Mouse (Mus musculus) spleen, adult 2 months (tissue): ENCODE results near the gene Lrp8. TPM values are rescaled to one million over a fixed set of nuclear protein-coding genes. Genes with fewer than 3 reads are reported as not detected.

Source experiments
- DNase-seq, 2 experiments: peaks; one replicate each; pipeline versions ENCODE4 v3.0.0 to v3.0.0-alpha.2; 2012 to 2021; ENCODE audit warnings: low spot score in 2 of 2, low read depth in 1 of 2
- H3K27ac ChIP-seq: fragments of 200-500 bp; 2 replicates; pipeline ENCODE4 v1.5.1; 2012; ENCODE audit warnings: low read length, inconsistent platforms; ENCODE audit not compliant: insufficient read depth
- H3K27me3 ChIP-seq: fragments of 200-500 bp; 2 replicates; pipeline ENCODE4 v1.6.1; 2012; ENCODE audit warnings: mild to moderate bottlenecking, moderate library complexity, low read length, inconsistent platforms; ENCODE audit not compliant: control insufficient read depth, insufficient read depth
- H3K36me3 ChIP-seq: fragments of 200-500 bp; 2 replicates; pipeline ENCODE4 v1.6.1; 2012; ENCODE audit warnings: mild to moderate bottlenecking, low read length, inconsistent platforms; ENCODE audit not compliant: control insufficient read depth, insufficient read depth
- H3K4me1 ChIP-seq: fragments of 200-500 bp; 2 replicates; pipeline ENCODE4 v1.6.1; 2011; ENCODE audit warnings: inconsistent platforms; ENCODE audit not compliant: control insufficient read depth, insufficient read depth, insufficient read length
- H3K4me3 ChIP-seq: fragments of 200-500 bp; 2 replicates; pipeline ENCODE4 v1.5.1; 2011; ENCODE audit warnings: mild to moderate bottlenecking, inconsistent platforms; ENCODE audit not compliant: insufficient read depth, insufficient read length; ENCODE audit errors: extremely low read depth
- CTCF ChIP-seq: fragments of 200-500 bp; IDR thresholded peaks from 2 replicates; pipeline ENCODE4 v1.5.1; 2011; ENCODE audit warnings: mild to moderate bottlenecking, inconsistent platforms; ENCODE audit not compliant: insufficient read depth, insufficient read length, insufficient replicate concordance; ENCODE audit errors: extremely low read depth
- POLR2A ChIP-seq: fragments of 200-500 bp; IDR thresholded peaks from 2 replicates; pipeline ENCODE4 v1.6.1; 2011; ENCODE audit warnings: low read depth, low read length, inconsistent platforms
- WGBS: fragments of 180-500 bp; shearing (Covaris S2); methylation state at CpG from one replicate; pipeline ENCODE4 v1.1.7; 2018; 5-methylcytosine and 5-hydroxymethylcytosine counted together
- polyA plus RNA-seq: library from polyadenylated mRNA; depleted of rRNA; stranded (reverse); fragments of >200 nt; gene quantifications from 2 replicates; pipeline ENCODE4 v1.2.3, GENCODE M21; 2012

Lrp8 gene
- polyA plus RNA-seq, 1 experiment = 7.4 TPM

- Histone ChIP-seq H3K4me1 (peaks cover 6% of the 10 kb centered on the region), H3K36me3 (no peaks in the 10 kb centered on the region), H3K27me3 (no peaks in the 10 kb centered on the region), H3K4me3 (no peak overlapping the region), H3K27ac (no peak overlapping the region)
- DNase-seq = no peak
- TF ChIP-seq POLR2A = no peak
- TF ChIP-seq CTCF = no peak
Observed at GRCm38 (mm10) chr4:107808655-107809054, 6.6 kb downstream of the Lrp8 start.

DNA sequence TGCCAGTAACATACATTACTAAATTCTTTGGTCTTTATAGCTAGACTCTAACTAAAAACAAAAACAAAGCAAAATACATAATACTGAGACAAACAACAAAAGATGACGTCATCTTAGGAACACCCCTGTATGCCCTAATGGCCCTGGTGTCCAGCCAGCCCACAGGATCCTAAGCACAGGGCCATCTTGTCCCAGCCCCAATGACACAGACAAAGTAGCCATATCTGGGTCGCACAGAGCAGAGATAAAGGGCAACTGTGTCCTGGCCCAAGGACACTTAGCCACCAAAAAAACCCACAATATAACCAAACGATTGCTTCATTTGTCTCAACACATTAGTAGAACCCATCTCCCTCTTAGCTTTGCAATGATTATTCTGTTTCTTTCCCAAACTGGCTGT is 8.9 kb downstream of the Lrp8 start:
- 79% methylated on average over 3 of the region's 3 CpGs for WGBS
- no peak overlapping the region for H3K4me3 ChIP-seq
- no peaks in the 10 kb centered on the region for H3K4me1 ChIP-seq

GRCm38 (mm10) chr4:107811716-107812330 is 9.8 kb downstream of the Lrp8 start:
- Histone ChIP-seq H3K4me3 (no peak overlapping the region), H3K27me3 (no peaks in the 10 kb centered on the region), H3K36me3 (no peaks in the 10 kb centered on the region), H3K4me1 (no peaks in the 10 kb centered on the region), H3K27ac (no peak overlapping the region)
- no peak for DNase-seq
- 92% methylated on average over 10 of the region's 10 CpGs for WGBS
- no peak for TF ChIP-seq POLR2A
- TF ChIP-seq CTCF = no peak

More for the DNA sequence above, 8.9 kb downstream of the Lrp8 start:
- H3K36me3 ChIP-seq = no peaks in the 10 kb centered on the region
- H3K27me3 ChIP-seq = no peaks in the 10 kb centered on the region
- no peak for DNase-seq
- TF ChIP-seq POLR2A (no peak), CTCF (no peak)
- no peak overlapping the region for H3K27ac ChIP-seq

DNA sequence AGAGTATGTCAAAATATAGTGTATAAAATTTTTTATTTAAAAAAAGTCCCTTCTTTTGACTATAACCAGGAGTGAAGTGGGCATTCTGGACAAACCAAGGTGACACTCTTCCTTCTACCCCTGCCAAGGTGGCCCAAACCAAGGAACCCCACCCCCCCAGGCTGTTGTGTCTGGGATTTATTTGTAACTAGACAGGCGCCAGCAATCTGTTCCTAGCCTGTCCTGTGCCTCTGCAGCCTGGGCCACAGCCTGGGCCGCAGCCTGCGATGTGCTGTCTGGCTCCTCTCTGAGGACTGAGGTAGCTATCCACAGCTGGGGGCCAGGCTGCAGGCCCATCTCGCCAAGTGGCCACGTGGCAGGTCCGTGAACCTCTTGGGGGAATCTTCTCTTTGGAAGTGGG is 10.3 kb downstream of the Lrp8 start:
- no peaks in the 10 kb centered on the region for H3K36me3 ChIP-seq
- no peak overlapping the region for H3K27ac ChIP-seq
- H3K27me3 ChIP-seq = no peaks in the 10 kb centered on the region
- H3K4me3 ChIP-seq = no peak overlapping the region
- WGBS = 95% methylated on average over 6 of the region's 6 CpGs
- DNase-seq = no peak
- H3K4me1 ChIP-seq = no peaks in the 10 kb centered on the region
- TF ChIP-seq CTCF = no peak
- TF ChIP-seq POLR2A = no peak

DNA sequence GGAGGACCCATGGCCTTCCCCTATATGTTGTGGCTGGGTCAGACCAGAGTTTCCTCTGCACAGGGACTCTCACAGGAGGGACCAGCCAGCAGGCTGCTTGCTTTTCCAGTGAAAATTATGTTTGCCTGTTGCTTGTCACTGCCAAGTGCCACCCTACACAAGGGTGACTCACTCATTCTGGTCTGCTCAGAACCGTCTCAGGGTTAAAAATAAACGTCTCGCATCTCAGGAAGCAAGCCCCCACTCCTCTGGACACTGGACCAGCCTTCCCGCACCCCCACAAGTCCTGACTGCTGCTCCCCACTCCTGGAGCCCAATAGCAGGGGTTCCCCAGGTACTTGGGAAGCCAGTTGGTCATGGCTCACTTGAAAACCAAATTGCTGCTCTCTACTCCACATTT is 14.4 kb downstream of the Lrp8 start:
- Histone ChIP-seq H3K36me3 (no peaks in the 10 kb centered on the region), H3K27ac (no peak overlapping the region), H3K27me3 (no peaks in the 10 kb centered on the region), H3K4me1 (no peaks in the 10 kb centered on the region), H3K4me3 (no peak overlapping the region)
- no peak for DNase-seq
- 74% methylated on average over 4 of the region's 4 CpGs for WGBS
- TF ChIP-seq POLR2A (no peak), CTCF (no peak)

- H3K27ac ChIP-seq = no peak overlapping the region
- DNase-seq = no peak
- H3K4me1 ChIP-seq = no peaks in the 10 kb centered on the region
- H3K27me3 ChIP-seq = no peaks in the 10 kb centered on the region
- H3K4me3 ChIP-seq = no peak overlapping the region
- TF ChIP-seq CTCF (no peak), POLR2A (no peak)
- no peaks in the 10 kb centered on the region for H3K36me3 ChIP-seq
- WGBS = 45% methylated on average over 6 of the region's 6 CpGs
Observed at GRCm38 (mm10) chr4:107817463-107817862, 15.4 kb downstream of the Lrp8 start.

- no peaks in the 10 kb centered on the region for H3K27me3 ChIP-seq
- no peak for DNase-seq
- 90% methylated on average over 16 of the region's 16 CpGs for WGBS
- no peaks in the 10 kb centered on the region for H3K36me3 ChIP-seq
- H3K27ac ChIP-seq = no peak overlapping the region
- no peak for TF ChIP-seq POLR2A
- no peaks in the 10 kb centered on the region for H3K4me1 ChIP-seq
- no peak overlapping the region for H3K4me3 ChIP-seq
Observed at GRCm38 (mm10) chr4:107819990-107820719, 18.1 kb downstream of the Lrp8 start.
